Mouse (Mus musculus) heart, postnatal 0 days (tissue): ENCODE measurements around the gene Sim1.

ENCODE experiments used
- CTCF ChIP-seq: IDR thresholded peaks from 2 replicates; pipeline ENCODE4 v1.5.1; 2016; ENCODE audit warnings: antibody characterized with exemption, control low read depth, low read depth
- EP300 ChIP-seq: IDR thresholded peaks from 2 replicates; pipeline ENCODE4 v1.6.1; 2016; ENCODE audit warnings: antibody characterized with exemption, low read depth

DNA sequence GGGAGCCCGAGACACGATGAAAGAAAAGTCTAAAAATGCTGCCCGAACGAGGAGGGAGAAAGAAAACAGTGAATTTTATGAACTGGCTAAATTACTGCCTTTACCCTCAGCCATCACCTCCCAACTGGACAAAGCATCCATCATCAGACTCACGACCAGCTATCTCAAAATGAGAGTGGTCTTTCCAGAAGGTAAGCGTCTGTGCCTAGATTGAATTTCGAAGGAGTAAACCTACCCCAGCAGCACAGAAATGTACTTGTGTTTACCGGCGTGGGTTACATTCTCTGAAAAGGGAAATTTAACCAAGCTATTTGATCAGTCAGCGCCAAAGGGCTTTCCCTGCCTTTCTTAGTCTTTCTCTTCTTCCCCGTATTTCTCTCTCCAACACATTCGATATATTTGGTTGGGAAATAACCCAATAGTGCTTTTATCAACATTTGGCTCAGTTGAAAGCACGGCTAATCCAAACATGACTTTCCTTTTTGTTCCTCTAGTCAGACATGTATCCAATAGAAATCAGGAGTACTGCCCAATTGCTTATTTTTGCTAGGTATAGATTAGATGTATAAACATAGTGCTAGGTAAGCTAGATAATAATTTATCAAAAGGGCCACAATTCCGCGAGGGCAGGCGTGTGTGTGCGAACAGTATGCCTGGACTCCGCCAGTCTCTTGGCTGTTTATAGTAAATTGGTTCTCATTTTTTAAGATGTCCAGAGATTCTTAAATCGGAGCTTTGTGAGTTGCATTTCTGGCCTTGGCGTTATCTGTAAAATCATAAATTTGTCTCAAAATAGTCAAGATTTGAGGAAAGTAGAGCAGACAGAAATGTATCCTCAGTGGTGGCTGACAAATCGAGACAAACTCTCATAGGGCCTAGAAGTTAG lies 1.6 kb downstream of the Sim1 start:
- TF ChIP-seq CTCF (no peak), EP300 (no peak)
